Mouse (Mus musculus): ENCODE measurements around the gene Cyp2c54. TPM values are rescaled to one million over a fixed set of nuclear protein-coding genes. Genes with fewer than 3 reads are reported as not detected.
"Not testable (repeated sequence)": the region's sequence is repeated elsewhere in the genome, so short reads cannot be mapped to it uniquely, and the experiment has no call there.

Gene Cyp2c54
- polyA plus RNA-seq (2017; shearing (Covaris generic)) = not detected

- no peak for ATAC-seq
These were observed at the start of gene Cyp2c54 for GRCm38 (mm10) chr19:40073701-40074100. Gene Cyp2c54 (minus strand): TSS chr19:40073827.

- ATAC-seq = not testable (repeated sequence)
These were observed 46.0 kb upstream of the Cyp2c54 start for GRCm38 (mm10) chr19:40119624-40120023.

DNA sequence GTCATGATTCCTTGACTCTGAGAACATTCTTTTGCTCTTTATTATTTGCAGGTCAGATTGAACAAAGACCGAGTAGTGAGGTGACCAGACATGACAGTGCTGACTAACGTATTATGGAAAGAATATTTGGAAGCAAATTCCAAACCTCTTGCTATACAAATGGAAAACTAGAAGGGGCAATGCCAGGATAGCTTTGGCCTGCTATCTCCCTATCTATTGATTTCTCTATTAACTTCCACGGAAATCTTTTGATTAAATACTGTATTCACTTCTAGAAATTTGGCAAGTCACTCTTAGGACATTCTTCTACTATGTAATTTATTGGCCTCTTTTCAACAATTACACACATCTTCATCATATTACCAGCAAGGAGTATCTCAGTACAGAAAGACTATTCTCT, 17.5 kb upstream of the Cyp2c54 start:
- ATAC-seq = no peak

DNA sequence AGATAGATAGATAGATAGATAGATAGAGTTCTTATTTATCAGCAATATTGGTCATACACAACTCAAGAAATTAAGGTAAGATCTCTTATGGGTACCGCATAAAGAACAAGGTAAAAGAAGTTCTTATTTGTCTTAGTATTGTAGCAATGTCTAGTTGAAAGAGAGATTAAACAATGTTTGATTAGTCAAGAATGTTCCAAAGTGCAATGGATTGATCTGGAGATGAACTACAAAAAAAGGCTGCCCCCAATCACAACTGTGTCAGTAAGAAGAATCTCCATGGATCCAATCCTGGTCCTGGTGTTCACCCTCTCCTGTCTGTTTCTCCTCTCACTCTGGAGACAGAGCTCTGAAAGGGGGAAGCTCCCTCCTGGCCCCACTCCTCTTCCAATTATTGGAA, 15.8 kb upstream of the Cyp2c54 start, which contains the start of gene Cyp2c50:
Gene Cyp2c50, plus strand, starts transcription at position 268 of the 400 bp plus-strand sequence.
- ATAC-seq = not testable (repeated sequence)

DNA sequence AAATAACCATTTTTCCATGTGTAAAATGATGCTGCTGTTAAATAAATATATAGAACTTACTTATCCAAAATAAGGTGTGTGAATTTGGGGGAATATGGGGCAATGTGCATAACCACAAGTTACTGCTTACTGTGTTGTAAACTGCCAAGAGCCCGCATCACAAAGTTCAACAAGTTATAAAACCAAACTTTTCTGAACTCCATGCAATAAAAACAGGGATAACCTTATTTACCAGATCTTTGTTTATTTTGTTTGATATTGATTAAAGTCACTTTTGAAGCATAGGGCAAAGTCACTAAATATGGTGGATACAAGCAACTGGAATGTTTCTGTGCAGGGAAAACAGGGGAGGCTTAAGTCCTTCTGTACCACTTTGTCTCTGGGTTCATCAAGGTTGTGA, 14.8 kb upstream of the Cyp2c54 start:
- no peak for ATAC-seq

- not testable (repeated sequence) for ATAC-seq
These were observed 81.5 kb downstream of the Cyp2c54 start, which contains the start of gene Cyp2c37 for GRCm38 (mm10) chr19:39992140-39992539. Gene Cyp2c37 (plus strand): TSS chr19:39992424.

- no peak for ATAC-seq
These were observed 84.2 kb downstream of the Cyp2c54 start for GRCm38 (mm10) chr19:39989471-39989870.

Other genes with a start within 250 kb of the Cyp2c54 start
- not detected for gene Cyp2c69, start 187.0 kb downstream of the Cyp2c54 start, polyA plus RNA-seq (2017; shearing (Covaris generic))
- not detected for gene Cyp2c37, start 81.4 kb downstream of the Cyp2c54 start, polyA plus RNA-seq (2017; shearing (Covaris generic))
- gene Cyp2c50, start 15.9 kb upstream of the Cyp2c54 start, polyA plus RNA-seq (2017; shearing (Covaris generic)) = not detected
- gene Cyp2c70, start 113.5 kb upstream of the Cyp2c54 start, polyA plus RNA-seq (2017; shearing (Covaris generic)) = not detected
- gene Pdlim1, start 198.0 kb upstream of the Cyp2c54 start, polyA plus RNA-seq (2017; shearing (Covaris generic)) = 100 to 1,000 TPM; 169 to 193 TPM